Mouse (Mus musculus): ENCODE data around the gene Pygl. TPM values are rescaled to one million over a fixed set of nuclear protein-coding genes. Genes with fewer than 3 reads are reported as not detected.
"Not testable (repeated sequence)": the region's sequence is repeated elsewhere in the genome, so short reads cannot be mapped to it uniquely, and the experiment has no call there.

Gene Pygl
- polyA plus RNA-seq, 1 experiment, result 2.7 TPM

- Histone ChIP-seq H3K27ac (ENCODE audit: insufficient read depth, low read length) (no peak overlapping the region), H3K4me1 (ENCODE audit: control insufficient read depth, insufficient read depth, low read length) (no peaks in the 10 kb centered on the region), H3K4me3 (ENCODE audit: insufficient read depth, low read length) (no peak overlapping the region)
- TF ChIP-seq CTCF (IDR thresholded peaks at IDR 0.05; ENCODE audit: extremely low read depth, insufficient read depth, low read length) (no peak), POLR2A (IDR thresholded peaks at IDR 0.05; ENCODE audit: extremely low read depth, insufficient read depth, low read length) (no peak)
These were observed 17.7 kb downstream of the Pygl start for GRCm38 (mm10) chr12:70213601-70214000.

DNA sequence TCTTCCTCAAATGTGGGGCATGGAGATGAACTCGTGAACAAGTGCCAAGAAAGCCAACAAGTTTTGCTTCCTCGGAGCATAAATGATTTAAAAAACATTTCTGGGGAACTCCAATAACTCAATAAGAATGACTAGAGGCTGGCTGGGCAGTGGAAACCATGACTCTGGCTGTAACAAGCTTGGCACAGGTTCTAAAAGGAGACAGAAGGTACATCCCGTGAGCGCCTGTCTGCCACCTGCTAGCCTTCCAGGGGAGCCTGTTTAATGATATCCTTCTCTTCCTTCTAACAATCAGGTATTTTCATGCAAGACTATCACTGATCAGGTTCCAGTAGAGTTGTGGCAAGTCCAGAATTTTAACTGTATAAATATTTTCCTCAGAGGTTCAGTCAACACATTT lies 18.8 kb downstream of the Pygl start:
- H3K27ac ChIP-seq (ENCODE audit: insufficient read depth, low read length), result no peak overlapping the region
- no peak for TF ChIP-seq POLR2A (IDR thresholded peaks at IDR 0.05; ENCODE audit: extremely low read depth, insufficient read depth, low read length)
- no peak for TF ChIP-seq CTCF (IDR thresholded peaks at IDR 0.05; ENCODE audit: extremely low read depth, insufficient read depth, low read length)
- no peaks in the 10 kb centered on the region for H3K4me1 ChIP-seq (ENCODE audit: control insufficient read depth, insufficient read depth, low read length)
- H3K4me3 ChIP-seq (ENCODE audit: insufficient read depth, low read length), result no peak overlapping the region

DNA sequence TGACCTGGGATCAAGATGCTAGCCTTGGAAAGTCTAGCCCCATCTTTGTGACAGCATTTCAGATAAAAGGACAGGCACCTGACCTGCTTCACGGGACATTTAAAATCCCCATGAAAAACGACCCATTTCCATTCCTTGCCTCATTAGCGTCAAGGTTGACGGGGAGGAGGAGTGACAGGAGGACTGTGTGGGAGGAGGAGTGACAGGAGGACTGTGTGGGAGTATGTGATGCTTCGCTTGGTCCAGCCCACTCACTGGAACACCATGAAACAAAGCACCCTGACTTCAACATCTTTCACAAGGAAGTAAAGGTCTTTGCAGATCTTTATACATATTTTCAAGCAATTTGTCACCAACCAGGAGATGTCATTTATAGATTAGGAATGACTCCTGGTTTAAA lies 23.1 kb downstream of the Pygl start:
- Histone ChIP-seq H3K4me3 (ENCODE audit: insufficient read depth, low read length) (no peak overlapping the region), H3K27ac (ENCODE audit: insufficient read depth, low read length) (no peak overlapping the region)
- TF ChIP-seq CTCF (IDR thresholded peaks at IDR 0.05; ENCODE audit: extremely low read depth, insufficient read depth, low read length) (no peak), POLR2A (IDR thresholded peaks at IDR 0.05; ENCODE audit: extremely low read depth, insufficient read depth, low read length) (no peak)

GRCm38 (mm10) chr12:70204433-70204832 lies 26.9 kb downstream of the Pygl start:
- Histone ChIP-seq H3K27ac (ENCODE audit: insufficient read depth, low read length) (no peak overlapping the region), H3K4me1 (ENCODE audit: control insufficient read depth, insufficient read depth, low read length) (no peaks in the 10 kb centered on the region), H3K4me3 (ENCODE audit: insufficient read depth, low read length) (no peak overlapping the region)
- TF ChIP-seq CTCF (IDR thresholded peaks at IDR 0.05; ENCODE audit: extremely low read depth, insufficient read depth, low read length), result no peak
- TF ChIP-seq POLR2A (IDR thresholded peaks at IDR 0.05; ENCODE audit: extremely low read depth, insufficient read depth, low read length), result no peak

More for the DNA sequence above, 23.1 kb downstream of the Pygl start:
- no peaks in the 10 kb centered on the region for H3K4me1 ChIP-seq (ENCODE audit: control insufficient read depth, insufficient read depth, low read length)

- Histone ChIP-seq H3K27ac (ENCODE audit: insufficient read depth, low read length) (no peak overlapping the region), H3K4me3 (ENCODE audit: insufficient read depth, low read length) (no peak overlapping the region), H3K4me1 (ENCODE audit: control insufficient read depth, insufficient read depth, low read length) (no peaks in the 10 kb centered on the region)
- peak; percentile 10; the same call in 1 of the 2 replicates for TF ChIP-seq CTCF (IDR thresholded peaks at IDR 0.05; ENCODE audit: extremely low read depth, insufficient read depth, low read length)
- no peak for TF ChIP-seq POLR2A (IDR thresholded peaks at IDR 0.05; ENCODE audit: extremely low read depth, insufficient read depth, low read length)
These were observed 29.3 kb downstream of the Pygl start for GRCm38 (mm10) chr12:70201926-70202529.

DNA sequence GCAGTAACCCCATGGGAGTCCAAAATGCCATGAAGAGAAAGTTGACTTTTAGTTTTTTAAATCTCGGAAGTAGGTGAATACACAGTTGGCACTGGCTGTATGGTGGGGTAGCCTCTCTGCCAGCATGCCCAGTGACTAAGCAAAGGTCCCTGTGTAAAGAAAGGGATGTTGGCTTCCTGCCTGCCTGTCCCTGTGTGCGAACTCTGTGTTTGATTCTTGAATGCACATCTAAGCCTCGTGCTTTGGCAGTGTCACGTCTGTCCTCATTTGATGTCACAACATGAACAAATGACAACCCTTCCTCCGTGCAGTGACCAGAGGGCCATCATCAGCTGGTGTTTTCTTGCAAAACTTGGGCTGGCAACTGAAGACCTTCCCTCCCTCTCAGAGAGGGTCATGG lies 34.9 kb downstream of the Pygl start:
- H3K27ac ChIP-seq (ENCODE audit: insufficient read depth, low read length), result no peak overlapping the region
- no peaks in the 10 kb centered on the region for H3K4me1 ChIP-seq (ENCODE audit: control insufficient read depth, insufficient read depth, low read length)
- H3K4me3 ChIP-seq (ENCODE audit: insufficient read depth, low read length), result no peak overlapping the region
- TF ChIP-seq CTCF (IDR thresholded peaks at IDR 0.05; ENCODE audit: extremely low read depth, insufficient read depth, low read length) (no peak), POLR2A (IDR thresholded peaks at IDR 0.05; ENCODE audit: extremely low read depth, insufficient read depth, low read length) (no peak)

DNA sequence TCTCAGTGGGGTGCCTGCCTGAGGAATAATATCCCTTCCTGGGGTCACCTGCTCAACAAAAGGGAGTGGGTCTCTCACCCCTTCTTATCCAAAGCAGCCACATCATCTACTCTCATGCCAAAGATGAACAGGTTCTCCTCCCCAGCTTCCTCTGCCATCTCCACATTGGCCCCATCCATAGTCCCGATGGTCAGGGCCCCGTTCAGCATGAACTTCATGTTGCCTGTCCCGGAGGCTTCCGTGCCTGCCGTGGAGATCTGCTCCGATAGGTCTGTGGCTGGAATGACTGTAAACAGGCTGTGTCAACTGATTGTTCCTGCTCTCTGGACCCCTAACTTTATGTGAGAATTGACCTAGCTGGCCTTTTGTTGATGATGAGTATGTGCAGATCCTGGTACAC lies 35.9 kb downstream of the Pygl start:
- H3K4me1 ChIP-seq (ENCODE audit: control insufficient read depth, insufficient read depth, low read length), result no peaks in the 10 kb centered on the region
- TF ChIP-seq CTCF (IDR thresholded peaks at IDR 0.05; ENCODE audit: extremely low read depth, insufficient read depth, low read length) (no peak), POLR2A (IDR thresholded peaks at IDR 0.05; ENCODE audit: extremely low read depth, insufficient read depth, low read length) (no peak)

GRCm38 (mm10) chr12:70192267-70192727 lies 39.0 kb downstream of the Pygl start:
- Histone ChIP-seq H3K4me3 (ENCODE audit: insufficient read depth, low read length) (peak overlapping the region; percentile 28), H3K4me1 (ENCODE audit: control insufficient read depth, insufficient read depth, low read length) (no peaks in the 10 kb centered on the region), H3K27ac (ENCODE audit: insufficient read depth, low read length) (no peak overlapping the region)
- TF ChIP-seq CTCF (IDR thresholded peaks at IDR 0.05; ENCODE audit: extremely low read depth, insufficient read depth, low read length), result no peak
- TF ChIP-seq POLR2A (IDR thresholded peaks at IDR 0.05; ENCODE audit: extremely low read depth, insufficient read depth, low read length), result no peak

More for the DNA sequence above, 35.9 kb downstream of the Pygl start:
- Histone ChIP-seq H3K27ac (ENCODE audit: insufficient read depth, low read length) (no peak overlapping the region), H3K4me3 (ENCODE audit: insufficient read depth, low read length) (no peak overlapping the region)

DNA sequence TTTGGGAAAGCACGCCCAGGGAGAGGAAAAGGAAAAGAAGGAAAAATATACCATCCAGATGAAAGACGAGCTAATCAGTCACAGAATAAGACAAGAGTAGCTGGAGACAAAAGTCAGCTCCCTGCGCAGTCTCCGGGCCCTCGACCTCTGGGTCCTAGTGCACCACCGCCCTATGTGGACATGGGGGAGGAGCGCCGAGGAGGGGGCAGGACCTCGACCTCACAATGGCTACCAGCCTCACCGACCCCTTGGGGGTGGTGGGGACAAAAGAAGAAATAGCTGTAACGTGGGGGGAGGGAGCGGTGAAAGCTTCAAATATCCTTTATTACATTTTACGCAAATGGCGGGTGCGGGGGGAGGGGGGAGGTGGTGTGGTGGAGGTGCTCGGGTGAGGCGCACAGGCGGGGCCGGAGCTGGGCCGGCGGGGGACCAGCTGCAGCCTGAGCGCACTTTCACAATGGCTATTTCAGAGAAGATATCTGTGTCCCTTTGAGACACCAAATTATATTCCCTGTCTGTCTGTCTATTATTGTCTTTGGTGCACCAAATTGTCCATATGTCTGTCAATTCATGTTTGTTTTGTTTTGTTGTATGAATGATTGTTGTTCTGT lies 47.0 kb downstream of the Pygl start:
- Histone ChIP-seq H3K4me3 (ENCODE audit: insufficient read depth, low read length) (no peak overlapping the region), H3K27ac (ENCODE audit: insufficient read depth, low read length) (no peak overlapping the region), H3K4me1 (ENCODE audit: control insufficient read depth, insufficient read depth, low read length) (no peaks in the 10 kb centered on the region)
- TF ChIP-seq CTCF (IDR thresholded peaks at IDR 0.05; ENCODE audit: extremely low read depth, insufficient read depth, low read length), result no peak
- TF ChIP-seq POLR2A (IDR thresholded peaks at IDR 0.05; ENCODE audit: extremely low read depth, insufficient read depth, low read length), result no peak

- not testable (repeated sequence) for H3K4me3 ChIP-seq (ENCODE audit: insufficient read depth, low read length); H3K4me1 ChIP-seq (ENCODE audit: control insufficient read depth, insufficient read depth, low read length); H3K27ac ChIP-seq (ENCODE audit: insufficient read depth, low read length)
These were observed 47.8 kb downstream of the Pygl start for GRCm38 (mm10) chr12:70183507-70183906.

Data from cortical plate, adult 2 months (tissue).